In the genomic region with DNA sequence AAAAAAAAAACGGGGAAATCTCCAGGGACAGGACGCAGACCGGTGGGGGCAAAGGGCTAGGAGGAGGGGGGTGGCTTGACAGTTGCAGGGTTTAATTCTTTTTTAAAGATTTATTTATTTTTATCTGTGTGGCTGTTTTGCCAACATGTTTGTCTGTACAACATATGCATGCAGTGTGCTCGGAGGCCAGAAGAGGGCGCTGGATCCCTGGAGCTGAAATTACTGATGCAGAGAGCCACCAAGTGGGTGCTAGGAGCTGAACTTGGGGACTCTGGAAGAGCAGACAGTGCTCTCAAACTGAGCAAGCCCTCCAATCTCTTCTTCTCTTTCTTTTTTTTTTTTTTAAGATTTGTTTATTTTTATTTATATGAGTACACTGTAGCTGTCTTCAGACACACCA, we compare ENCODE assay signal across 17 mouse cellular contexts. TPM values are rescaled to one million over a fixed set of nuclear protein-coding genes. Genes with fewer than 3 reads are reported as not detected.
DNase-seq lines count a peak whose midpoint lies in the region; ATAC-seq and TF ChIP-seq lines count a peak whose summit lies in the region.
"Had no signal": no experiment of that assay in that cellular context is flagged by ENCODE, and none has a peak within 500 bp of the region (broad histone marks: within the 10 kb centered on the region; RNA-seq: fewer than 3 reads in every experiment).

No protein-coding gene starts in this region.

- DNase-seq in layer of hippocampus, adult 2 months (ENCODE audit: low spot score in 2 of 2), result no peak
- DNase-seq in layer of hippocampus, postnatal 14 days (ENCODE audit: low spot score in 2 of 2), result no peak
- DNase-seq in 3T3-L1 (ENCODE audit: low read depth, low spot score), result peak; percentile 29
- peak; percentile 43 for DNase-seq in A20 (ENCODE audit: low read depth, low spot score)
- DNase-seq in c-Kit-positive CD71-positive TER-119-negative erythroid progenitor cells, embryonic 14.5 days (ENCODE audit: low read depth), result peak; percentile 7
- DNase-seq in cerebellum, postnatal 4 days (ENCODE audit: low spot score in 2 of 2), result no peak
- no peak for DNase-seq in ovary, postnatal 14 days (ENCODE audit: low spot score)
- DNase-seq: adrenal gland, postnatal 36 days; cerebellum, adult 8-10 months; heart, postnatal 14 days; lung, postnatal 36 days; right cerebral cortex, postnatal 25 days had no signal

- TF ChIP-seq CTCF in layer of hippocampus, adult 2 months (conservative IDR thresholded peaks at IDR 0.05), result peak; percentile 71

- H3K4me3 ChIP-seq in layer of hippocampus, adult 2 months, result no peak overlapping the region
- H3K4me3 ChIP-seq: embryonic facial prominence, embryonic 13.5 days; forebrain, embryonic 15.5 days had no signal

- no peak overlapping the region for H3K27ac ChIP-seq in layer of hippocampus, adult 2 months
- H3K27ac ChIP-seq: embryonic facial prominence, embryonic 13.5 days; forebrain, embryonic 15.5 days had no signal

- no peak for ATAC-seq in granulocyte monocyte progenitor cell, adult 5-6 weeks (replicated peaks; ENCODE audit: poor library complexity, severe bottlenecking)
- ATAC-seq: forebrain, embryonic 15.5 days; midbrain, embryonic 16.5 days; Patski had no signal

RNA-seq across cellular contexts. Expression of a gene that starts 58.9 kb away (rescaled TPM):
- total RNA-seq in layer of hippocampus, adult 2 months (2021), result 10 to 100 TPM; 19.7 to 20.1 TPM
- 10 to 100 TPM; 20.0 to 21.8 TPM for total RNA-seq in layer of hippocampus, postnatal 14 days (2021)
- 1.7 and 2.2 TPM in 2 replicates for total RNA-seq in granulocyte monocyte progenitor cell, adult 5-6 weeks (2014; fragmentation: Nextera tagmentation)
- 0.17 and 0.46 TPM in 2 replicates for total RNA-seq in granulocyte monocyte progenitor cell, adult 5-6 weeks (2017)

Comparison
In these comparisons a context has a peak if more than half of its experiments do, and no peak if none do; other contexts are left out.
1. DNase-seq: peak in 3T3-L1 (single experiment), A20 (single experiment) and c-Kit-positive CD71-positive TER-119-negative erythroid progenitor cells, embryonic 14.5 days (single experiment); none in layer of hippocampus, adult 2 months (0 of 2), layer of hippocampus, postnatal 14 days (0 of 2), cerebellum, postnatal 4 days (0 of 2) and ovary, postnatal 14 days (single experiment).
2. RNA of a gene that starts 58.9 kb away (total RNA-seq): 20.0 to 21.8 TPM in layer of hippocampus, postnatal 14 days and 19.7 to 20.1 TPM in layer of hippocampus, adult 2 months; 0.17 to 2.2 TPM in granulocyte monocyte progenitor cell, adult 5-6 weeks; every median in the first group is over 4 times any median in the second.